Mouse (Mus musculus) T-helper 17 cell (primary cell): ENCODE data around the gene Ybx1.

Source experiments
- in situ Hi-C, 2 experiments: fragments of 300-600 bp; cut with MboI, MseI; formaldehyde crosslinking; loops; 1 replicate in 1 of 2; 2 replicates in 1 of 2; pipeline ENCODE4 v1.15.1; 2025; ENCODE audit warnings: high pct_unique_total_duplicates in 2 of 2

Gene Ybx1

GRCm38 (mm10) chr4:119239181-119239682, 55.2 kb downstream of the Ybx1 start:
- in situ Hi-C loops = no loop called here

- in situ Hi-C loops = no loop called here
These were observed 55.7 kb downstream of the Ybx1 start for GRCm38 (mm10) chr4:119238661-119239060.

- in situ Hi-C loops = loop anchor here in 1 of 2 experiments (5.0 kb wide), 1 partner anchor 813 kb away; no protein-coding TSS in a partner anchor
These were observed 60.1 kb downstream of the Ybx1 start for GRCm38 (mm10) chr4:119234348-119234747.

GRCm38 (mm10) chr4:119233256-119233901, 61.0 kb downstream of the Ybx1 start:
- in situ Hi-C loops = loop anchor here in 1 of 2 experiments (5.0 kb wide), 1 partner anchor 814 kb away; no protein-coding TSS in a partner anchor

GRCm38 (mm10) chr4:119232410-119233255, 61.8 kb downstream of the Ybx1 start, which contains the start of the genes AU022252 and P3h1:
TSS of gene AU022252 (minus strand) at chr4:119232712.
TSS of gene P3h1 (plus strand) at chr4:119232915.
- in situ Hi-C loops = loop anchor here in 1 of 2 experiments (5.0 kb wide), 1 partner anchor 815 kb away; no protein-coding TSS in a partner anchor
